Mouse (Mus musculus): ENCODE data around the gene Pi4kb. TPM values are rescaled to one million over a fixed set of nuclear protein-coding genes. Genes with fewer than 3 reads are reported as not detected.
A peak's percentile ranks its signal among the peaks of the same experiment; 100 is the strongest.
"Not testable (repeated sequence)": the region's sequence is repeated elsewhere in the genome, so short reads cannot be mapped to it uniquely, and the experiment has no call there.

Pi4kb gene
- polyA plus RNA-seq, 1 experiment from 2014 or later: 10.5 TPM

DNA sequence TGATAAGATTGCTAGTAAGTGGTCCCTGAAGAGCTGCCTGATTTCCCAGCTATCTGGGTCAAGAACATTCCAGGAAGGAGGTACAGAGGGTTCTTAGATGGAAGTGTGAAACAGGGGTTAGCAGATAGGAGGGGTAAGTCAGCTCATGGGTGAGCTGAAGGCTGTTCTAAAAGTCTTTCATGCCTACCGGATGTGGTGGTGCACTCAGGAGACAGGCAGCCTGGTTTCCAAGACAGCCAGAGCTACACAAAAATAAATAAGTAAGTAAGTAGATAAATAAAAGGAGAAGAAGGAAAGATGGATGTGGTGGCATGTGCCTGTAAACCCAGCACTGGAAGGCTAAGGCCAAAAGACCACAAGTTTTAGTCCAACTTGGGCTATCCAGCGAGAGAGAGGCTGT, 44.2 kb downstream of the Pi4kb start:
- 84% methylated on average over 2 of the region's 2 CpGs for WGBS
- Histone ChIP-seq H3K9ac (ENCODE audit: low read depth, low read length) (no peak overlapping the region), H3K4me2 (replicated peaks; ENCODE audit: low read depth) (no peak overlapping the region), H3K27ac (ENCODE audit: low read depth, low read length) (no peak overlapping the region), H3K36me3 (ENCODE audit: control insufficient read depth, insufficient read depth) (no peaks in the 10 kb centered on the region), H3K9me3 (ENCODE audit: control insufficient read depth) (no peaks in the 10 kb centered on the region), H3K4me1 (replicated peaks; ENCODE audit: control insufficient read depth, insufficient read depth, low read length) (peaks cover 4% of the 10 kb centered on the region; the same call in 1 of the 2 replicates), H3K27me3 (replicated peaks; ENCODE audit: control insufficient read depth, insufficient read depth, low read length) (no peaks in the 10 kb centered on the region), H3K4me3 (ENCODE audit: low read depth, low read length) (no peak overlapping the region)
- no peak for TF ChIP-seq CTCF (IDR thresholded peaks at IDR 0.05; ENCODE audit: low read depth)
- no peak for ATAC-seq

GRCm38 (mm10) chr3:95020956-95021355, 46.4 kb downstream of the Pi4kb start:
- not testable (repeated sequence) for ATAC-seq
- 85% methylated on average over 5 of the region's 5 CpGs for WGBS

DNA sequence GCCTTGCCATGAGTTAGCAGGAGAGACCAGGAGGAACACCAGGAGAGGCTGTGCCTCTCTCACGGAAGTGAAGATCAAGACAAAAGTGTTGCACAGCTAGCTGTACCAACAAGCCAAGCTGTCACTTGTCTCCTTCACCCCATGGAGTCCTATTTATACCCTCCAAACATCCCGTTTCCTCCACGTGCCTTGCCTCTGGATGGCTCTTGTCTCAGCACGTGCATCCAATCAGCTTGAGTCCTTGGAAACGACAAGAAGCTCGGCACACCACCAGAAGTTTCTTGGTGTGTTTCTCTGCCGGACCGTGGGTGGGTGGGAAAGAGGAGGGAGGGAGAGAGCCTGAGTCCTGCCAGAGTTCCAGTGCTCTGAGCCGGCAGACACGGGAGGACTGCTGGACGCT, 50.0 kb downstream of the Pi4kb start:
- H3K27ac ChIP-seq (ENCODE audit: low read depth, low read length): no peak overlapping the region
- H3K27me3 ChIP-seq (replicated peaks; ENCODE audit: control insufficient read depth, insufficient read depth, low read length): no peaks in the 10 kb centered on the region
- no peaks in the 10 kb centered on the region for H3K36me3 ChIP-seq (ENCODE audit: control insufficient read depth, insufficient read depth)
- H3K9ac ChIP-seq (ENCODE audit: low read depth, low read length): no peak overlapping the region
- WGBS: 16% methylated on average over 11 of the region's 11 CpGs
- H3K9me3 ChIP-seq (ENCODE audit: control insufficient read depth): no peaks in the 10 kb centered on the region
- H3K4me3 ChIP-seq (ENCODE audit: low read depth, low read length): no peak overlapping the region
- TF ChIP-seq CTCF (IDR thresholded peaks at IDR 0.05; ENCODE audit: low read depth): no peak
- H3K4me2 ChIP-seq (replicated peaks; ENCODE audit: low read depth): peak overlapping the region; percentile 35; the same call in 1 of the 2 replicates
- no peak for ATAC-seq
- peaks cover 14% of the 10 kb centered on the region for H3K4me1 ChIP-seq (replicated peaks; ENCODE audit: control insufficient read depth, insufficient read depth, low read length)

More at GRCm38 (mm10) chr3:95020956-95021355, 46.4 kb downstream of the Pi4kb start:
- H3K4me1 ChIP-seq (replicated peaks; ENCODE audit: control insufficient read depth, insufficient read depth, low read length); H3K4me3 ChIP-seq (ENCODE audit: low read depth, low read length); H3K4me2 ChIP-seq (replicated peaks; ENCODE audit: low read depth); H3K27me3 ChIP-seq (replicated peaks; ENCODE audit: control insufficient read depth, insufficient read depth, low read length); H3K9ac ChIP-seq (ENCODE audit: low read depth, low read length); H3K9me3 ChIP-seq (ENCODE audit: control insufficient read depth); H3K36me3 ChIP-seq (ENCODE audit: control insufficient read depth, insufficient read depth); H3K27ac ChIP-seq (ENCODE audit: low read depth, low read length): not testable (repeated sequence)

GRCm38 (mm10) chr3:95025202-95025601, 50.7 kb downstream of the Pi4kb start:
- Histone ChIP-seq H3K36me3 (ENCODE audit: control insufficient read depth, insufficient read depth) (peaks cover under 1% of the 10 kb centered on the region; the same call in 1 of the 2 replicates), H3K27ac (ENCODE audit: low read depth, low read length) (no peak overlapping the region), H3K4me1 (replicated peaks; ENCODE audit: control insufficient read depth, insufficient read depth, low read length) (peaks cover 14% of the 10 kb centered on the region), H3K9me3 (ENCODE audit: control insufficient read depth) (no peaks in the 10 kb centered on the region), H3K4me3 (ENCODE audit: low read depth, low read length) (no peak overlapping the region), H3K4me2 (replicated peaks; ENCODE audit: low read depth) (no peak overlapping the region), H3K27me3 (replicated peaks; ENCODE audit: control insufficient read depth, insufficient read depth, low read length) (no peaks in the 10 kb centered on the region), H3K9ac (ENCODE audit: low read depth, low read length) (no peak overlapping the region)
- 38% methylated on average over 5 of the region's 5 CpGs for WGBS
- ATAC-seq: no peak
- no peak for TF ChIP-seq CTCF (IDR thresholded peaks at IDR 0.05; ENCODE audit: low read depth)

DNA sequence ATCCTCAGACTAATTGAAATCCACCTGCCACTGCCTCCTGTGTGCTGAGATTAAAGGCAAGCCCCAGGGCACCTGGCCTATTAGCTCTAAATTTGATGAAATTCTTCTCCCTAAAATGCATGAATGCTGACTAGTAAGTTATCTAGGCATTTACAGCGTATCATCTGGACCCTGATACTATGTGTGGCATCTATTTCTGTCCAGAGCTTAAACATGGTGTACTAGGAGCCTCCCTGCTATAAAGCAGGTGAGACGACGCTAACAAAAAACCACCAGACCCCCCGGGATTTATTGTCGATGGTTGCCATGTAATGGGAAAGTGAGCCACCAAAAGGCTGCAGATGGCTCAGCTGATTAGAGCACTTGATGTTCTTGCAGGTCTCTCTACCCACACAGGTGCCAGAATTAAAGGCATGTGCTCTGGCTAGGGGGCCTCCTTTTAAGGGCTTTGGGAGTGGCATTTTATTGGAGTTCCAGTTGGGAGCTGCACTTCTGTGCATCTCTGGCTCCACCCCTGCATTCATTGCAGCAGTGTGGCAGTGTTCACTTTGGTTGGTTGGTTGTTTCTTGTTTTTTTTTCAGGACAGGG, 52.6 kb downstream of the Pi4kb start:
- Histone ChIP-seq H3K4me2 (replicated peaks; ENCODE audit: low read depth) (peak overlapping the region; percentile 9; the same call in 1 of the 2 replicates), H3K36me3 (ENCODE audit: control insufficient read depth, insufficient read depth) (peaks cover 14% of the 10 kb centered on the region; the same call in 1 of the 2 replicates), H3K27me3 (replicated peaks; ENCODE audit: control insufficient read depth, insufficient read depth, low read length) (no peaks in the 10 kb centered on the region), H3K4me3 (ENCODE audit: low read depth, low read length) (no peak overlapping the region), H3K9ac (ENCODE audit: low read depth, low read length) (no peak overlapping the region), H3K4me1 (replicated peaks; ENCODE audit: control insufficient read depth, insufficient read depth, low read length) (peaks cover 14% of the 10 kb centered on the region), H3K27ac (ENCODE audit: low read depth, low read length) (no peak overlapping the region), H3K9me3 (ENCODE audit: control insufficient read depth) (no peaks in the 10 kb centered on the region)
- TF ChIP-seq CTCF (IDR thresholded peaks at IDR 0.05; ENCODE audit: low read depth): no peak
- whole genome bisulfite sequencing: 25% methylated on average over 5 of the region's 5 CpGs
- ATAC-seq: peak; percentile 15; the same call in 1 of the 2 replicates

GRCm38 (mm10) chr3:95027701-95028100, 53.2 kb downstream of the Pi4kb start:
- H3K4me1 ChIP-seq (replicated peaks; ENCODE audit: control insufficient read depth, insufficient read depth, low read length): peaks cover 14% of the 10 kb centered on the region
- WGBS: 32% methylated on average over 5 of the region's 5 CpGs
- H3K9me3 ChIP-seq (ENCODE audit: control insufficient read depth): no peaks in the 10 kb centered on the region
- H3K27ac ChIP-seq (ENCODE audit: low read depth, low read length): peak overlapping the region; percentile 62; the same call in 1 of the 2 replicates
- peaks cover 20% of the 10 kb centered on the region for H3K36me3 ChIP-seq (ENCODE audit: control insufficient read depth, insufficient read depth)
- H3K4me3 ChIP-seq (ENCODE audit: low read depth, low read length): no peak overlapping the region
- H3K9ac ChIP-seq (ENCODE audit: low read depth, low read length): no peak overlapping the region
- TF ChIP-seq CTCF (IDR thresholded peaks at IDR 0.05; ENCODE audit: low read depth): no peak
- peak overlapping the region; percentile 9; the same call in 1 of the 2 replicates for H3K4me2 ChIP-seq (replicated peaks; ENCODE audit: low read depth)
- ATAC-seq: no peak
- no peaks in the 10 kb centered on the region for H3K27me3 ChIP-seq (replicated peaks; ENCODE audit: control insufficient read depth, insufficient read depth, low read length)
